8 mouse cellular contexts compared by ENCODE assay signal in the genomic region with DNA sequence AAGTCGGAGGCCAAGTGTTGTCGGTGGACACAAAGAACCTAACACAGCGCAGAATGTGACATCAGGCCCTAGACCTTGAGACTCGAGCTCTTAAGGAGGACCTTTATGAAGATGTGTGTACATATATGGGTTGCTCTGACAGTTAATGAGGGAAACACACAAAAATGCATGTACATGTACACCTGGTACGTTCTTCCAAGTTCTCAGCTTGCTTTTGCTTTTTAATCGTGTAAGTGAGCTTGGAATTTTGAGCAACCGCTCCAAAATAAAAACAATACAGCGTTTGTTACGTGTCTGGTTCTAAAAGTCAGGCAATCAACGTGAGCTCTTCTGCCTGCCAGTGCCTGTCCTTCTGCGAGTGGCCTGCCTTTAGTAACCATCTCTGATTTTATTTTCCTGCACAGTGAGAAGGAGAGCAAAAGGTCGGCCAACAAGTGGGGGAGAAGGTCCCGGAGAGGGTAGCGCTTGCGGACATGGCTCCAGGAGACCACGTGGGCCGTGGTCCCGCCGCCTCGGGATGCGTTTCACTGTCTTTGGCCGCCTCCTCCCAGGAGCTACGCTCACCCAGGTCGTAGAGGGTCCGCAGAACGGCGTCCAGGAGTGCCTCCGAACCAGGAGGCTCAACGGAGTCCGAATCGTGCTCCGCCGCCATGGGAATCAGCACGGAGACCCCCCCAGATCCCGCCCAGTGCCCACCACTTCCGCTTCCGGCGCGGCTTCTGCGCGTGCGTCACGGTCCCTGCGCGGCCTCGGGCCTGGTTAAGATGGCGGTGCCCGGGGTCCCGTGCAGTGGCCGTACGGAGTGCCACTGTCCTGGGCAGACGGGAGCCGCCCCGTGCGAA. TPM values are rescaled to one million over a fixed set of nuclear protein-coding genes. Genes with fewer than 3 reads are reported as not detected.
DNase-seq lines count a peak whose midpoint lies in the region; ATAC-seq and TF ChIP-seq lines count a peak whose summit lies in the region.

A gene (plus strand): TSS at position 713 of the 842 bp plus-strand sequence.
A gene (minus strand): TSS at position 800 of the 842 bp plus-strand sequence.

- no peaks in the 10 kb centered on the region for H3K9me3 ChIP-seq in embryonic facial prominence, embryonic 15.5 days (replicated peaks)
- peaks cover 3% of the 10 kb centered on the region; the same call in 1 of the 2 replicates for H3K9me3 ChIP-seq in kidney, embryonic 14.5 days (ENCODE audit: control insufficient read depth, low read length)
- no peaks in the 10 kb centered on the region for H3K9me3 ChIP-seq in limb, embryonic 15.5 days

- H3K4me3 ChIP-seq in bone marrow, adult 2 months (replicated peaks; ENCODE audit: control insufficient read depth, low read depth, low read length) = peak within 1 kb of the TSS; percentile 99
- peak within 1 kb of the TSS; percentile 91 for H3K4me3 ChIP-seq in embryonic facial prominence, embryonic 15.5 days (replicated peaks)
- peak within 1 kb of the TSS; percentile 93 for H3K4me3 ChIP-seq in kidney, embryonic 14.5 days (ENCODE audit: low read length)
- H3K4me3 ChIP-seq in limb, embryonic 15.5 days = peak within 1 kb of the TSS; percentile 98

- peak; percentile 87 for DNase-seq in 416B (ENCODE audit: low read depth)
- DNase-seq in heart, adult 9 months (ENCODE audit: low spot score in 2 of 2) = peak; percentile 93 to 95
- DNase-seq in monocyte, adult 2 months (ENCODE audit: low read depth in 1 of 2, low spot score in 2 of 2) = peak; percentile 78 to 90
- peak; percentile 88 to 89 for DNase-seq in spleen, postnatal 36 days (ENCODE audit: low spot score in 2 of 2)

- H3K27me3 ChIP-seq in embryonic facial prominence, embryonic 15.5 days = no peaks in the 10 kb centered on the region
- H3K27me3 ChIP-seq in kidney, embryonic 14.5 days (ENCODE audit: control insufficient read depth, insufficient read depth, low read length) = no peaks in the 10 kb centered on the region
- no peaks in the 10 kb centered on the region for H3K27me3 ChIP-seq in limb, embryonic 15.5 days

- peak; percentile 96 for ATAC-seq in embryonic facial prominence, embryonic 15.5 days (ENCODE audit: insufficient number of reproducible peaks, low FRiP score, low TSS enrichment, low read depth)
- ATAC-seq in kidney, embryonic 14.5 days (ENCODE audit: low FRiP score, low TSS enrichment) = peak; percentile 98
- peak; percentile 92 for ATAC-seq in limb, embryonic 15.5 days (ENCODE audit: insufficient number of reproducible peaks, low FRiP score, low TSS enrichment, low read depth)

- peak within 1 kb of the TSS; percentile 97 for H3K9ac ChIP-seq in embryonic facial prominence, embryonic 15.5 days
- H3K9ac ChIP-seq in kidney, embryonic 14.5 days (ENCODE audit: low read depth, low read length) = peak within 1 kb of the TSS; percentile 98
- H3K9ac ChIP-seq in limb, embryonic 15.5 days = peak within 1 kb of the TSS; percentile 98

- WGBS in bone marrow, adult 2 months = under 1% methylated on average over 55 of the region's 55 CpGs
- 1% methylated on average over 55 of the region's 55 CpGs for WGBS in embryonic facial prominence, embryonic 15.5 days
- 2% methylated on average over 55 of the region's 55 CpGs for WGBS in kidney, embryonic 14.5 days
- 2% methylated on average over 54 of the region's 55 CpGs for WGBS in limb, embryonic 15.5 days

- H3K36me3 ChIP-seq in embryonic facial prominence, embryonic 15.5 days = peaks cover 35% of the 10 kb centered on the region
- H3K36me3 ChIP-seq in kidney, embryonic 14.5 days (ENCODE audit: control insufficient read depth, insufficient read depth, low read length) = peaks cover 30% of the 10 kb centered on the region
- H3K36me3 ChIP-seq in limb, embryonic 15.5 days = peaks cover 37% of the 10 kb centered on the region

- no peak for TF ChIP-seq CTCF in bone marrow, adult 2 months (IDR thresholded peaks at IDR 0.05; ENCODE audit: control insufficient read depth, insufficient read depth, low read length)

- H3K4me1 ChIP-seq in bone marrow, adult 2 months (ENCODE audit: control insufficient read depth, insufficient read depth, low read length) = peaks cover 4% of the 10 kb centered on the region
- H3K4me1 ChIP-seq in embryonic facial prominence, embryonic 15.5 days = peaks cover 10% of the 10 kb centered on the region
- peaks cover 6% of the 10 kb centered on the region; the same call in 1 of the 2 replicates for H3K4me1 ChIP-seq in kidney, embryonic 14.5 days (ENCODE audit: control insufficient read depth, insufficient read depth, low read length)
- peaks cover 15% of the 10 kb centered on the region for H3K4me1 ChIP-seq in limb, embryonic 15.5 days

- peak within 1 kb of the TSS; percentile 63 for H3K4me2 ChIP-seq in embryonic facial prominence, embryonic 15.5 days (replicated peaks)
- peak within 1 kb of the TSS; percentile 83 for H3K4me2 ChIP-seq in kidney, embryonic 14.5 days (replicated peaks; ENCODE audit: low read depth, low read length)
- peak within 1 kb of the TSS; percentile 65 for H3K4me2 ChIP-seq in limb, embryonic 15.5 days

- peak within 1 kb of the TSS; percentile 91 for H3K27ac ChIP-seq in bone marrow, adult 2 months (ENCODE audit: control insufficient read depth, insufficient read depth, low read depth, low read length, poor library complexity)
- H3K27ac ChIP-seq in embryonic facial prominence, embryonic 15.5 days (replicated peaks) = peak within 1 kb of the TSS; percentile 94
- H3K27ac ChIP-seq in kidney, embryonic 14.5 days (ENCODE audit: low read depth, low read length) = peak within 1 kb of the TSS; percentile 92
- peak within 1 kb of the TSS; percentile 95 for H3K27ac ChIP-seq in limb, embryonic 15.5 days

- peak; percentile 87; the same call in 1 of the 2 replicates for TF ChIP-seq POLR2A in bone marrow, adult 2 months (IDR thresholded peaks at IDR 0.05; ENCODE audit: borderline replicate concordance, control insufficient read depth, low read depth, low read length)

RNA-seq across cellular contexts. Expression of the first gene that starts in this region (rescaled TPM):
- polyA plus RNA-seq in bone marrow, adult 2 months (2011; ENCODE audit: insufficient read depth, insufficient read length, low replicate concordance, missing spikeins) = 32.3 and 41.2 TPM in 2 replicates
- polyA plus RNA-seq in embryonic facial prominence, embryonic 15.5 days (2015; fragmentation: Nextera tagmentation; extraction: Ambion mirVana) = 85.8 and 87.1 TPM in 2 replicates
- polyA plus RNA-seq in kidney, embryonic 14.5 days (2014; fragmentation: Nextera tagmentation; extraction: Ambion mirVana) = 79.3 and 122 TPM in 2 replicates
- polyA plus RNA-seq in limb, embryonic 15.5 days (2015; fragmentation: Nextera tagmentation; extraction: Ambion mirVana) = 83.9 and 88.7 TPM in 2 replicates

RNA-seq across cellular contexts. Expression of the second gene that starts in this region (rescaled TPM):
- 12.8 and 22.0 TPM in 2 replicates for polyA plus RNA-seq in bone marrow, adult 2 months (2011; ENCODE audit: insufficient read depth, insufficient read length, low replicate concordance, missing spikeins)
- polyA plus RNA-seq in embryonic facial prominence, embryonic 15.5 days (2015; fragmentation: Nextera tagmentation; extraction: Ambion mirVana) = 41.8 and 42.4 TPM in 2 replicates
- polyA plus RNA-seq in kidney, embryonic 14.5 days (2014; fragmentation: Nextera tagmentation; extraction: Ambion mirVana) = 47.5 and 52.9 TPM in 2 replicates
- polyA plus RNA-seq in limb, embryonic 15.5 days (2015; fragmentation: Nextera tagmentation; extraction: Ambion mirVana) = 40.2 and 41.9 TPM in 2 replicates

Comparison
In these comparisons a context has a peak if more than half of its experiments do, and no peak if none do; other contexts are left out.
1. Peak in every context shown above with its lines: DNase-seq, ATAC-seq, H3K4me3 ChIP-seq and H3K27ac ChIP-seq.